Mouse (Mus musculus) embryonic fibroblast, embryonic 13.5 days (primary cell): ENCODE data around the gene Gpr6.

ENCODE experiments used
- CTCF ChIP-seq: IDR thresholded peaks from 2 replicates; pipeline ENCODE4 v1.5.1; 2011; ENCODE audit warnings: mild to moderate bottlenecking, control low read depth, low read length, moderate library complexity, borderline replicate concordance; ENCODE audit not compliant: insufficient read depth
- POLR2A ChIP-seq: IDR thresholded peaks from 2 replicates; pipeline ENCODE4 v1.6.1; 2011; ENCODE audit warnings: low read depth, mild to moderate bottlenecking, control low read depth, low read length, moderate library complexity

DNA sequence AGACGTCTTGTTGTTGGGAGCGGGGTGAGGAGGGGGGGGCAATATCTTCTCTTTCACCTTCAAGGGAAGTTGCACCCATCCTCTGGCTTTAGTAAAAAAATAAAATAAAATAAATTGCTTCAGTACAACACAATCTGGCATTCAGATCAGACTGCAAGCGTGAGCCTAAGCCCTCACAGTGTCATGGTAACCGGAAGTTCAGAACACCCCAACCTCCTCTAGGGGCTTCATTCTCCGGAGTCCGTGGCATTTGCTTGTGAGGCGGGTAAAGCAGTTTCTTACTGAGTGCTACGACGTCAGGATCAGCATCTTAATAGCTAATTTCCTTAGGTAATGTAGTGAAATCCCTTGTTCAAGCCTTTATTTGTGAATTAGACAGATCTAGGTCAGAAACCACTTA, 30.6 kb downstream of the Gpr6 start:
- TF ChIP-seq CTCF, result no peak
- TF ChIP-seq POLR2A, result no peak
